9 mouse cellular contexts compared by ENCODE assay signal in genomic region chr6:115006948-115007347, GRCm38 (mm10). TPM values are rescaled to one million over a fixed set of nuclear protein-coding genes. Genes with fewer than 3 reads are reported as not detected.
DNase-seq lines count a peak whose midpoint lies in the region; ATAC-seq and TF ChIP-seq lines count a peak whose summit lies in the region.
"Had no signal": no experiment of that assay in that cellular context is flagged by ENCODE, and none has a peak within 500 bp of the region (broad histone marks: within the 10 kb centered on the region; RNA-seq: fewer than 3 reads in every experiment).

No protein-coding gene starts in this region.

- no peak overlapping the region for H3K27ac ChIP-seq in intestine, postnatal 0 days (ENCODE audit: low read depth, low read length)
- H3K27ac ChIP-seq: liver, embryonic 15.5 days had no signal

- H3K4me2 ChIP-seq in intestine, postnatal 0 days (replicated peaks; ENCODE audit: low read depth): no peak overlapping the region
- H3K4me2 ChIP-seq: liver, embryonic 15.5 days had no signal

- H3K9ac ChIP-seq in intestine, postnatal 0 days (ENCODE audit: low read depth, low read length): no peak overlapping the region
- H3K9ac ChIP-seq: liver, embryonic 15.5 days had no signal

- DNase-seq in urinary bladder, postnatal 14 days (ENCODE audit: low spot score): peak; percentile 43
- DNase-seq in urinary bladder, postnatal 10 days (ENCODE audit: low spot score): no peak
- DNase-seq in heart, adult 11 months: peak; percentile 98
- DNase-seq in yolk sac, embryonic 10.5 days (ENCODE audit: low spot score): peak; percentile 48
- no peak for DNase-seq in cerebellum, adult 8-10 months
- no peak for DNase-seq in cerebellum, postnatal 4 days (ENCODE audit: low spot score in 2 of 2)
- no peak for DNase-seq in gastrocnemius, postnatal 25 days

- H3K9me3 ChIP-seq in intestine, postnatal 0 days (ENCODE audit: control insufficient read depth): no peaks in the 10 kb centered on the region
- H3K9me3 ChIP-seq: liver, embryonic 15.5 days had no signal

- peaks cover 3% of the 10 kb centered on the region; the same call in 1 of the 2 replicates for H3K4me1 ChIP-seq in intestine, postnatal 0 days (replicated peaks; ENCODE audit: control insufficient read depth, insufficient read depth, low read length)

- WGBS in intestine, postnatal 0 days: 52% methylated on average over 6 of the region's 6 CpGs

- H3K4me3 ChIP-seq in intestine, postnatal 0 days (ENCODE audit: low read depth, low read length): no peak overlapping the region
- H3K4me3 ChIP-seq: liver, embryonic 15.5 days had no signal

- peaks cover 28% of the 10 kb centered on the region for H3K36me3 ChIP-seq in intestine, postnatal 0 days (ENCODE audit: control insufficient read depth, insufficient read depth)

- no peaks in the 10 kb centered on the region for H3K27me3 ChIP-seq in intestine, postnatal 0 days (replicated peaks; ENCODE audit: control insufficient read depth, insufficient read depth, low read length)
- H3K27me3 ChIP-seq: liver, embryonic 15.5 days had no signal

- no peak for TF ChIP-seq CTCF in intestine, postnatal 0 days (IDR thresholded peaks at IDR 0.05; ENCODE audit: low read depth)

- ATAC-seq in intestine, postnatal 0 days: 0 out of 2 replicates have a peak, but pooled peaks have one; percentile 23

RNA-seq across cellular contexts. Expression of gene Tamm41, which starts 30.7 kb away (rescaled TPM):
- polyA plus RNA-seq in intestine, postnatal 0 days (2015; fragmentation: Nextera tagmentation; extraction: Ambion mirVana): 42.6 and 43.8 TPM in 2 replicates
- 1 to 10 TPM; 7.2 to 7.9 TPM for total RNA-seq in gastrocnemius, postnatal 25 days (2021)

RNA-seq across cellular contexts. Expression of gene Vgll4, which starts 37.2 kb away (rescaled TPM):
- polyA plus RNA-seq in intestine, postnatal 0 days (2015; fragmentation: Nextera tagmentation; extraction: Ambion mirVana): 31.1 and 33.0 TPM in 2 replicates
- total RNA-seq in gastrocnemius, postnatal 25 days (2021): 10 to 100 TPM; 13.3 to 13.9 TPM

Comparison
In these comparisons a context has a peak if more than half of its experiments do, and no peak if none do; other contexts are left out.
1. DNase-seq: peak in urinary bladder, postnatal 14 days (single experiment), heart, adult 11 months (single experiment) and yolk sac, embryonic 10.5 days (single experiment); none in urinary bladder, postnatal 10 days (single experiment), cerebellum, adult 8-10 months (single experiment), cerebellum, postnatal 4 days (0 of 2) and gastrocnemius, postnatal 25 days (single experiment).